Mouse (Mus musculus) left cerebral cortex, postnatal 25 days (tissue): Measurements from ENCODE around the gene Mreg. TPM values are rescaled to one million over a fixed set of nuclear protein-coding genes. Genes with fewer than 3 reads are reported as not detected.
"Not testable (repeated sequence)": the region's sequence is repeated elsewhere in the genome, so short reads cannot be mapped to it uniquely, and the experiment has no call there.

Experiments used
- DNase-seq, 2 experiments: peaks; one replicate each; pipeline ENCODE4 v3.0.0; 2022; ENCODE audit warnings: low spot score in 2 of 2, mixed read lengths in 1 of 2
- intact Hi-C: fragments of 180-260 bp; cut with DNase I; formaldehyde crosslinking; loops from one replicate; pipeline ENCODE4 v1.15.1; 2025
- total RNA-seq, 2 experiments: library from RNA; stranded (reverse); gene quantifications; 2 replicates each; pipeline ENCODE4 v1.2.3; 2021

Gene Mreg
- 1 to 10 TPM; 3.5 to 4.6 TPM for total RNA-seq

- intact Hi-C loops = no loop called here
- peak; percentile 58 to 61 for DNase-seq
Measured at GRCm38 (mm10) chr1:72211701-72212699, at the start of gene Mreg. Gene Mreg, minus strand, starts transcription at chr1:72212307.

- no peak for DNase-seq
- intact Hi-C loops = no loop called here
Measured at GRCm38 (mm10) chr1:72256381-72257256, 44.5 kb upstream of the Mreg start.

- intact Hi-C loops = no loop called here
- DNase-seq = no peak
Measured at GRCm38 (mm10) chr1:72255854-72256175, 43.7 kb upstream of the Mreg start.

DNA sequence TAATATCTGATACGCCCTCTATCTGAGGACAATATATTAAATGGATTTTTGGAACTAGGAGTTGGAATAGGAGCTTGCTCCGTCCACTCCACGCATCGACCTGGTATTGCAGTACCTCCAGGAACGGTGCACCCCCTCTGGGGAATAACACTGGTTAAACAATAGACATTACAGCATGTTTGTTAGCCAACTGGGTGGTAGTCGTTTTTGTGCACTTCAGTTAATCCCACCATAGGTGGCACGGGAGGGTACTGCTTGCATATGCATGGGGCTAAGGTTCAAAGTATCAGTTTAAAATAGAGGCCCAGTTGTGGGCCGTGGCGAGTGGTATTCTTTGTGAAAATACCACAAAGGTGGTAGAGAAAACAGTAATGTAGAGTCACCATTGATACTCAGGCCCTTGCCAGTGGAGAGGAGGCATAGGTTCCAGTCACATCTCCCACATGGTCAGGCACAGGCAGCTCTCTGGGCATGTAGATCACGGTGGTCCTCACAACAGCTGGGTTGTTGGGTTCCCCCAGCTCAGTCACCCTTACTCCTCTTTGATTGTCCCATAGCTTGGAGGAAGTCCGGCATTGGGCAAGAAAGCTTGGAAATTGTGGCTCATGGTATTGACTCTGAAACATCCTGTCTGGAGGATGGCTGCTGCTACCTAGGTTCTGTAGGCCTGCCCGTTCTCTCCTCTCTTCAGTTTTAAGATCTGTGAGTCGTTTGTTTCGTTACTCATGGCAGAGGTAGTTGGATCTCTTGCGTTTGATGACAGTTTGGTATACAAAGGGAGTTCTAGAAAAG is 43.2 kb upstream of the Mreg start:
- intact Hi-C loops = no loop called here
- DNase-seq = peak in 1 of 2 experiments; percentile 74

- intact Hi-C loops = no loop called here
- DNase-seq = peak; percentile 86
Measured at GRCm38 (mm10) chr1:72254545-72255061, 42.5 kb upstream of the Mreg start.

DNA sequence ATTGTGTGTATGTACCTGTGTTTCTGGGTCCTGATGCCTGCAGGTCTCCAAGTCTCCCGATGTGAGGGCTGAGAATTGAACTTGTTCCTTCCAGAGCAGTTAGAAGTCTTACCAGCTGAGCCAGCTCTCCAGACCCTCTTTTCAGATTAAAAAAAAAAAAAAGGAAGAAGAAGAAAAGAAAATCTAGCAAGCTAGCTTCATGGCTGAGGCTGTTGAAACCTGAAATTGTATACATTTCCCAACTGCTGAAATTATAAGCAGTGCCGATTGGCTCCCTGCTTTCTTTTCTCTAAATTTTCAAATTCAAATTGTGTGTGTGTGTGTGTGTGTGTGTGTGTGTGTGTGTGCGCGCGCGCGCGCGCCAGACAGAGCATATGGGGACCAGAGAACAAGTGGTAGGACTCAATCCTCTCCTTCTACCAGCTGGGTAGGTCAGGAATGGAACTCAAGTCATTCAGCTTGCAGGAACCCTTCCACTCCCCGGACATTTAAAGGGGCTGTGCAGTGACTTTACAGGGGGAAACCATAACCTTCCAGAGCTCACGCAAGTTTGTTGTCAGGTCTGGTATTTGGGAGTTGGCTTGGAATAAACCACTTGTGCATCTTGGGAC is 41.9 kb upstream of the Mreg start:
- peak in 1 of 2 experiments; percentile 19 for DNase-seq
- intact Hi-C loops = no loop called here

DNA sequence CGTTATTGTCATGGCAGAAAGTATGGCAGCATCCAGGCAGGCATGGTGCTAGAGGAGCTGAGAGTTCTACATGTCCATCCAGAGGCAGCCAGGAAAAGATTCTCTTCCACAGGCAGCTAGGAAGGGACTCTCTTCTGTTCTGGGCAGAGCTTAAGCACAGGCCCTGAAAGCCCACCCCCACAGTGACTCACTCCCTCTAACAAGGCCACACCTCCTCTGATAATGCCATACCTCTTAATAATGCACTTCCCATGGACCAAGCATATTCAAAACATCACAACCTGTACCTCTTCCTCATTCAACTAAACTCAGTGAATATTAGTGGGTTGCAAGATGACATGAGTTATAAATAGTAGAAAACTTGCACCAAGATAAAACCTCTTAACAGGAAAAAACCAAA is 39.7 kb upstream of the Mreg start:
- intact Hi-C loops = no loop called here

GRCm38 (mm10) chr1:72248226-72248737 is 36.2 kb upstream of the Mreg start:
- intact Hi-C loops, DNase-seq: not testable (repeated sequence)

More for the DNA sequence above, 39.7 kb upstream of the Mreg start:
- no peak for DNase-seq

DNA sequence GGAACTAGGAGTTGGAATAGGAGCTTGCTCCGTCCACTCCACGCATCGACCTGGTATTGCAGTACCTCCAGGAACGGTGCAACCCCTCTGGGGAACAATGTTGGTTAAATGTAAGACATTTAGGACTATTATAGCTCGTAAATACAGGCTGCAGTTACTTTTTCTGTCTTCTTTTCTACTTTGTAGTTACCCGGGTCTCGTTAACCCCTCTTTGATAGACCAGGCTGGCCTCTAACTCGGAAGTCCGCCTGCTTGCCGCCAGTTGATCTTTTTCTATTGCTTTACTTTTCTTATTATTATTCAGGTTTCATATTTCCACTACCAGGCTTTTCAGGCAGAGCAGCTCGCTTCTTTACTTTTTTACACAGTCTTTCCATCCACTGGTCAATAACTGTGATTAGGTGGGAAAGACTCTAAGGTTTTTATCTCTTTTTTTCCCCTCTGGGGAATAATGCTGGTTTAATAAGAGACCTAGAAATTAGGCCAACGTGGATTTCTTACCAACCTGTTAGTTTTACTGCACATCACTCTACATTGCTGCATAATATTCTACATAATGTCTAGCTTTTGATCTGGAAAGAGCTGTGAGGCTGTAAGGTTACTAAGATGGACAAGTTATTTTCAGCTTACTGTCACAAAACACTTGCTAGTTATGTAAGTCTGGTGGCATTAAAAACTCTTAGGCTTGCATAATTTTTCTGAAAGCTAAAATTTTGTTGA is 32.4 kb upstream of the Mreg start:
- intact Hi-C loops = no loop called here

DNA sequence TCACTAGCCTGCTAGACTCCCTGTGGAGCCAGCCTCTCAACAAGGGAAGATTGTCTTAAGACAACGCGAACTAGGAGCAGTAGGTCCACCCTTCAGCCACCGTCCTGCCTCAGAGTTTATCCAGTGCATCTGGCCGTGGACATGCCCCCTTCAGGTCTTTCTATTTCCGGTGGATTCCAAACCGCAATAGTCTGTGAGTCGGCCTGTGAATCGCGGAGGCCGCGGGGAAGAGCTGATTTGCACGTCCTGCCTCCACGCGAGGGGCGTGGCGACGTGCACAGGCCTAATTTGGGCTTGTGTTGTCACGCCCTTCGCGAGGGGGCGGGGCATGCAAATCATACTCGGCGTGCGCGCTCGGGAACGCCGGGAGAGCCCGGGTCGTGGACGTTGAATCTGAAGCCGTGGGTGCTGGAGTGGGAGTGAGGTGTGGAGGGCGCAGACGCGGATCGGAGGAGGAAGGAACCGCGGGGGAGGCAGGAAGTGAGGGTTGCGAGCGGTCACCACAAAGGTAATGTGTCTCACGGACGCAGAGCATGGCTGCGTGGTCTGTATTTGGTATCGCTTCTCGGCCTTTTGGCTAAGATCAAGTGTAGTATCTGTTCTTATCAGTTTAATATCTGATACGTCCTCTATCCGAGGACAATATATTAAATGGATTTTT is 31.7 kb upstream of the Mreg start:
- intact Hi-C loops = no loop called here
- peak; percentile 96 to 97 for DNase-seq

More for the DNA sequence above, 32.4 kb upstream of the Mreg start:
- DNase-seq = peak in 1 of 2 experiments; percentile 69

DNA sequence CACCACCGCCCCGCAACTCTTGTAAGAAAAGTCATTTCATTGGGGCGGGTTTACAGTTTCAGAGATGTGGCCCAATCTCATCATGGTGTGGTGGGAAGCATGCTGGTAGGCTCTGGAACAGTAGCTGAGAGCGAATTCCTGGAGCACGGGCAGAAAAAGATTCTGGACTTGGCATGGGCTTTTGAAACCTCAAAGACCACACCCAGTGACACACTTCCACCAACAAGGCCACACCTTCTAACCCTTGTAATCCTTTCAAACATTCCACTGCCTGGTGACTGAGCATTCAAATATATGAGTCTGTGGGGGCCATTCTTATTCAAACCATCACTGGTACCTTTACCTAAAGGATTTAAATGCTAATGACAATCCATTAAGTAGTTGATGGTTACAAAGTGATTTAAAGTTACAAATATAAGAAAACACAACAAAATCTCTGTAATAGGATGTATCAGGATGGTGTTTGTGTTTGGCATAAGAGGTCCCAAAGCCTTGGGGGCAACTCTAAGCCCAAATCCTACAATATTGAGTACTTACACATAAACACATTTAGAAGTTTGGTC is 30.6 kb upstream of the Mreg start:
- intact Hi-C loops = no loop called here
- no peak for DNase-seq

GRCm38 (mm10) chr1:72239113-72239512 is 27.0 kb upstream of the Mreg start:
- intact Hi-C loops, DNase-seq: not testable (repeated sequence)

DNA sequence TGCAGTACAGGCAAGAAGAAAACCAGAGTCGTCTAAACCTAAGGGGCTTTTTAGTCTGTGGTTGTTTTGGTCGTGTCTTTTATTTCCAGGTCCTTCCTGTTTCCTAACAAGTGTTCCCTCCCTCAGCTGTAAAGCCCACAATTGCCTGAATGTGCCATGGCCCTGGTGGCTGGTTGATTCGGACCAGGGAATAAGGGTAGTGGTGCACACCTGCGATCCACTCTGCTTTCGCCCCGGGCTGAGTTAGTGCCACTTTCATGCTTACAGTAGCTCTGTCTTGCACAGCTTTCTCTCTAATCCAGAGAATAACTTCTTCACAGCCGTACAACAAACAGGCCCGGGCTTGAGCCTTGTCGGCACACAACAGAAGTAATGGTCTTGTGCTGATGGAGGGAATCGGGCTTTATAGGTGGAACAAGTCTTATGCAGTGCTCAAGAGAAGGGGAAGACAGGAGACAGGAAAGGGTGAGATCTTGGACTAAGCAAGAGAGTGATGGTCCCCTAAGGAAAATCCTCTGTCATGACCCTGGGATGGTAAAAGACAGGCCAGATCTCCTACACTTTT is 26.0 kb upstream of the Mreg start:
- no peak for DNase-seq
- intact Hi-C loops = no loop called here

- peak in 1 of 2 experiments; percentile 82 for DNase-seq
- intact Hi-C loops = no loop called here
Measured at GRCm38 (mm10) chr1:72237007-72237775, 25.1 kb upstream of the Mreg start.

DNA sequence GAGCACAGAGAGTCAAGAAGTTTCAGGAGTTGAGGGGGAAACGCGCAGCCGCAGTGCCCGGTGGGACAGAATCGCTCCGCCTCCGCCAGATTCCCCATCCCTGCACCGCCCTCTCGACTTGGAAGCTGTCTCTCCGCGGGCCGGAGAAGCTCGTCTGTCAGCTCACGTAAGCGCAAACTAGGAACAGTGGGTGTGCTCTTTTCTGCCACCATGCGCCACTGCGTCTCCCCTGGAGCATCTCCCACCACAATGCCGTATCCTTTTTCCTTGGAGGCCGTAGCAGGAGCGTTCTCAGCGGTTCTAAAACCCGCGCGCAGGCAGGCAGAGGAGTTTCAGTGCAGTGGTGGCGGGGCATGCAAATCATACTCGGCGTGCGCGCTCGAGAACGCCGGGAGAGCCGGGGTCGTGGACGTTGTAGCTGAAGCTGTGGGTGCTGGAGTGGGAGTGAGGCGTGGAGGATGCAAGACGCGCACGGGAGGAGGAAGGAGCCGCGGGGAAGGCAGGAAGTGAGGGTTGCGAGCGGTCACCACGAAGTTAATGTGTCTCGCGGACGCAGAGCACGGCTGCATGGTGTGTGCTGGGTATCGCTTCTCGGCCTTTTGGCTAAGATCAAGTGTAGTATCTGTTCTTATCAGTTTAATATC is 24.4 kb upstream of the Mreg start:
- DNase-seq = peak; percentile 74 to 79
- intact Hi-C loops = not testable (repeated sequence)

DNA sequence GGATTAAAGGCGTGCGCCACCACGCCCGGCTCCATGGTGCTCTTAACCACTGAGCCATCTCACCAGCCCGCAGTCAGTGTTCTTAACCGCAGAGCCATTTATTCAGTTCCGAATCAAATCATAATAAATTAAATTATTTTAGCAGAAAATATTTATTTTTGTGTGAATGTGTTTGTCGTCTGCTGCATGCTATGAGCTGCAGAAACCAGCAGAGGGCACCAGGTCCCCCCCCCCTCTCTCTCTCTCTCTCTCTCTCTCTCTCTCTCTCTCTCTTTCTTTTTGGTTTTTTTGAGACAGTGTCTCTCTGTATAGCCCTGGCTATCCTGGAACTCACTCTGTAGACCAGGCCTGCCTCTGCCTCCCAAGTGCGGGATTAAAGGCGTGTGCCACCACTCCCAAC is 20.5 kb upstream of the Mreg start:
- DNase-seq, intact Hi-C loops: not testable (repeated sequence)
